Mouse (Mus musculus): ENCODE measurements around the gene Fbxo34. TPM values are rescaled to one million over a fixed set of nuclear protein-coding genes. Genes with fewer than 3 reads are reported as not detected.
A peak's percentile ranks its signal among the peaks of the same experiment; 100 is the strongest.

Fbxo34 gene
- polyA plus RNA-seq, 1 experiment from 2014 or later: 18.1 TPM

GRCm38 (mm10) chr14:47532496-47532895, 82.3 kb downstream of the Fbxo34 start:
- H3K4me3 ChIP-seq (ENCODE audit: low read depth, low read length): no peak overlapping the region
- H3K36me3 ChIP-seq (ENCODE audit: control insufficient read depth, insufficient read depth, low read length): no peaks in the 10 kb centered on the region
- H3K27ac ChIP-seq (replicated peaks): 0 out of 2 replicates have a peak overlapping the region, but pooled peaks have one; percentile 1
- no peak overlapping the region for H3K9ac ChIP-seq (ENCODE audit: low read length)
- H3K9me3 ChIP-seq (ENCODE audit: control insufficient read depth, low read length): no peaks in the 10 kb centered on the region
- 60% methylated on average over 1 of the region's 1 CpGs for WGBS
- TF ChIP-seq CTCF (IDR thresholded peaks at IDR 0.05; ENCODE audit: low read depth) (peak; percentile 24; the same call in 1 of the 2 replicates), EP300 (optimal IDR thresholded peaks at IDR 0.05) (no peak)
- DNase-seq (ENCODE audit: low spot score) (no peak), ATAC-seq (ENCODE audit: low FRiP score, low TSS enrichment) (no peak)
- H3K4me2 ChIP-seq (replicated peaks; ENCODE audit: low read depth): no peak overlapping the region
- H3K27me3 ChIP-seq (ENCODE audit: control insufficient read depth, insufficient read depth, low read length): no peaks in the 10 kb centered on the region
- H3K4me1 ChIP-seq (replicated peaks; ENCODE audit: control insufficient read depth, insufficient read depth): 0 out of 2 replicates have a peak, but pooled peaks cover 2% of the 10 kb centered on the region

DNA sequence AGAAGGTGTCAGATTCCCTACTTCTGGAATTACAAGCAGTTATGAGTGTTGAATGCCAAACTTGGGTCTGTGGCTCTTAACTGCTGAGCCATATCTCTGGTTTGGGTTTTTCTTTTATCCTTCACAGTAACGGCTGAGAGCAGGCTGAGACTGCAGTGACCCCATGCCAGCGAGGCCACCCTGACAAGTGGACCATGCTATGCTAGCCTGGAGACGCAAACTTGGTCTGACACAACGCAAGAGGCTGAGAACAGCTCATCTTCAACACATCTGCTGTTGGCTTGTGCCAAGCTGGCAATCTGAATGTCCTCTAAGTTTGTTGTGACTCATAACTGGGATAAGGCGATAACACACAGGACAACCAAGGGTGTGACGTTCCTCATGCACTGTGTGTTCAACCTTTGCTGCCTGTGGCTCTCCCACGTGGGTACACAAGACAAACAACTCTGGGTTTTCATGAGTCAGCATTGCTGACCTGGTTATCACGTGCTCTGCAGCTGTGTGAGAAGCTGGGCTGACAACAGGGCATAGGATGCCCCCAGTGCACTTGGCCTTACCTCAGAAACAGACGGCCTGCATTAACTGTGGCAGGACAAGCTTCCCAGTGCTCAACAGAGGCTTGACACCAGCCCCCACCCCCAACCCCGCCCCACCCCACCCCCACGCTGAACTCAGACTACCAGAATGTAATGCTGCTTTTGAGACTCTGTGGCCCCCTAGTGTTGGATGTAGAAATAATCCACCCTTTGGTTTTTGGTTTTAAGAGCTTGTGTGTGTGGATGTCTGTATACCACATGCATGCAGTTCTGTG, 83.3 kb downstream of the Fbxo34 start:
- DNase-seq (ENCODE audit: low spot score) (peak; percentile 86), ATAC-seq (ENCODE audit: low FRiP score, low TSS enrichment) (peak; percentile 96)
- Histone ChIP-seq H3K9me3 (ENCODE audit: control insufficient read depth, low read length) (no peaks in the 10 kb centered on the region), H3K36me3 (ENCODE audit: control insufficient read depth, insufficient read depth, low read length) (no peaks in the 10 kb centered on the region), H3K9ac (ENCODE audit: low read length) (no peak overlapping the region), H3K4me2 (replicated peaks; ENCODE audit: low read depth) (0 out of 2 replicates have a peak overlapping the region, but pooled peaks have one; percentile 20), H3K27ac (replicated peaks) (peak overlapping the region; percentile 83), H3K27me3 (ENCODE audit: control insufficient read depth, insufficient read depth, low read length) (no peaks in the 10 kb centered on the region), H3K4me3 (ENCODE audit: low read depth, low read length) (no peak overlapping the region), H3K4me1 (replicated peaks; ENCODE audit: control insufficient read depth, insufficient read depth) (0 out of 2 replicates have a peak, but pooled peaks cover 2% of the 10 kb centered on the region)
- peak; percentile 72 for TF ChIP-seq CTCF (IDR thresholded peaks at IDR 0.05; ENCODE audit: low read depth)
- TF ChIP-seq EP300 (optimal IDR thresholded peaks at IDR 0.05): no peak
- WGBS: 21% methylated on average over 11 of the region's 11 CpGs

DNA sequence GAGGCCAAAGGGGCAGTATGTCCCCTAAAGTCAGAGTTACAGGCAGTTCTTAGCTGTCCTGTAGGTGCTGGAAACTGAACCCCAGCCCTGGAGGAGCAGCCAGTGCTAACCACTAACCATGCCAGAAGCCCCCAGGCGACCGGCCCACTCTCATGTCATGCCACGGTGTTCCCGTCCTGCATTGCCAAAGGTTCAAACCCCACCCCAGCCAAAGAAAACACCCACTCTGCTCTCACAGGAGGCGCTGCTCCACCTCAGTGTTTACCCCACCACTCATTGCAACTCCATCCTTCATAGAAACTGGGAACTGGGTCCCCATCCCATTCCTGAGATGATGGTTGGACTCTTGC, 83.9 kb downstream of the Fbxo34 start:
- no peak for ATAC-seq (ENCODE audit: low FRiP score, low TSS enrichment)
- Histone ChIP-seq H3K27ac (replicated peaks) (0 out of 2 replicates have a peak overlapping the region, but pooled peaks have one; percentile 13), H3K36me3 (ENCODE audit: control insufficient read depth, insufficient read depth, low read length) (no peaks in the 10 kb centered on the region), H3K4me3 (ENCODE audit: low read depth, low read length) (no peak overlapping the region), H3K9ac (ENCODE audit: low read length) (0 out of 2 replicates have a peak overlapping the region, but pooled peaks have one; percentile 8), H3K4me2 (replicated peaks; ENCODE audit: low read depth) (no peak overlapping the region), H3K27me3 (ENCODE audit: control insufficient read depth, insufficient read depth, low read length) (no peaks in the 10 kb centered on the region), H3K4me1 (replicated peaks; ENCODE audit: control insufficient read depth, insufficient read depth) (0 out of 2 replicates have a peak, but pooled peaks cover 2% of the 10 kb centered on the region), H3K9me3 (ENCODE audit: control insufficient read depth, low read length) (no peaks in the 10 kb centered on the region)
- no peak for DNase-seq (ENCODE audit: low spot score)
- TF ChIP-seq EP300 (optimal IDR thresholded peaks at IDR 0.05) (no peak), CTCF (IDR thresholded peaks at IDR 0.05; ENCODE audit: low read depth) (no peak)
- 78% methylated on average over 5 of the region's 5 CpGs for WGBS

- Histone ChIP-seq H3K9me3 (ENCODE audit: control insufficient read depth, low read length) (no peaks in the 10 kb centered on the region), H3K36me3 (ENCODE audit: control insufficient read depth, insufficient read depth, low read length) (no peaks in the 10 kb centered on the region), H3K27me3 (ENCODE audit: control insufficient read depth, insufficient read depth, low read length) (no peaks in the 10 kb centered on the region), H3K4me3 (ENCODE audit: low read depth, low read length) (no peak overlapping the region), H3K9ac (ENCODE audit: low read length) (no peak overlapping the region), H3K4me1 (replicated peaks; ENCODE audit: control insufficient read depth, insufficient read depth) (0 out of 2 replicates have a peak, but pooled peaks cover 2% of the 10 kb centered on the region), H3K4me2 (replicated peaks; ENCODE audit: low read depth) (no peak overlapping the region), H3K27ac (replicated peaks) (no peak overlapping the region)
- no peak for DNase-seq (ENCODE audit: low spot score)
- no peak for TF ChIP-seq CTCF (IDR thresholded peaks at IDR 0.05; ENCODE audit: low read depth)
- no peak for TF ChIP-seq EP300 (optimal IDR thresholded peaks at IDR 0.05)
- WGBS: 56% methylated on average over 1 of the region's 1 CpGs
- no peak for ATAC-seq (ENCODE audit: low FRiP score, low TSS enrichment)
These were observed 84.9 kb downstream of the Fbxo34 start for GRCm38 (mm10) chr14:47535096-47535495.

DNA sequence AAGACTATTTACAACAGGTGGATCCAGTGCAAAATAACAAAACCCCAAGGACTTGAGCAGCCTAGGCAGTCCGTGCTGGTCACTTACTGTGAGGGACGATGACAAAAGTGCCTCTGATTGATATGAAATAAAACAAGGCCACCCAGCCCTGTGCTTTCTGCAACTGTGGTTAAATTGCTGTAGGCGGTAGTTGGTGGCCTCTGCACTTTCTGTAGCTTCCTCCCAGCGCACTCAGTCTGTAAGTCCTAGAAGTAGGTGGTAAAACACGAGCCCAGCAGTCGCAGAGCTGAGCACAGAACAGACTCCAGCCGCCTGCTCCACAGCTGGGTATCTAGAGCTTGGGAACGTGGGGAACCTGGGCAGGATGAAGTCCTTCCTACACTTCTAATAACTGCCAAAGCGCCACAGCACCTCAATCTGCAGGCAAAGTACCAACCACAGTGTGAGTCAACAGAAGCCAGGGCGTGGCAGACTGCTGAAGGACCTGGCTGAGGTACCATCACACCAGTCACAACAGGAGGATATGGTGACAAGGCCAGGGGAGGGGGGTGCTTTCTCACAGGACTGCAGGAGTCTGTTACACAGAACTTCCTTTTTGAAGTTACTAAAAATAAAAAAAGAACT, 91.2 kb downstream of the Fbxo34 start:
- no peaks in the 10 kb centered on the region for H3K4me1 ChIP-seq (replicated peaks; ENCODE audit: control insufficient read depth, insufficient read depth)
- 82% methylated on average over 10 of the region's 10 CpGs for WGBS
- no peak for DNase-seq (ENCODE audit: low spot score)
- H3K9ac ChIP-seq (ENCODE audit: low read length): no peak overlapping the region
- no peak overlapping the region for H3K27ac ChIP-seq (replicated peaks)
- TF ChIP-seq CTCF (IDR thresholded peaks at IDR 0.05; ENCODE audit: low read depth) (no peak), EP300 (optimal IDR thresholded peaks at IDR 0.05) (no peak)
- no peaks in the 10 kb centered on the region for H3K27me3 ChIP-seq (ENCODE audit: control insufficient read depth, insufficient read depth, low read length)
- no peak overlapping the region for H3K4me2 ChIP-seq (replicated peaks; ENCODE audit: low read depth)
- no peak for ATAC-seq (ENCODE audit: low FRiP score, low TSS enrichment)
- H3K9me3 ChIP-seq (ENCODE audit: control insufficient read depth, low read length): no peaks in the 10 kb centered on the region
- H3K36me3 ChIP-seq (ENCODE audit: control insufficient read depth, insufficient read depth, low read length): peaks cover 12% of the 10 kb centered on the region; the same call in 1 of the 2 replicates
- H3K4me3 ChIP-seq (ENCODE audit: low read depth, low read length): no peak overlapping the region
